In genomic region chr1:165726986-165727385, GRCm38 (mm10) we compare ENCODE assay signal across 12 mouse cellular contexts.
"Had no signal": no experiment of that assay in that cellular context is flagged by ENCODE, and none has a peak within 500 bp of the region (broad histone marks: within the 10 kb centered on the region; RNA-seq: fewer than 3 reads in every experiment).

No protein-coding gene starts in this region.

- H3K36me3 ChIP-seq: limb, embryonic 13.5 days; midbrain, embryonic 15.5 days; neural tube, embryonic 13.5 days had no signal

- ATAC-seq: midbrain, embryonic 15.5 days had no signal

- H3K27me3 ChIP-seq: limb, embryonic 13.5 days; midbrain, embryonic 15.5 days; neural tube, embryonic 13.5 days had no signal

- H3K9ac ChIP-seq: limb, embryonic 13.5 days; liver, embryonic 14.5 days; midbrain, embryonic 15.5 days; neural tube, embryonic 13.5 days had no signal

- H3K4me2 ChIP-seq: limb, embryonic 13.5 days; midbrain, embryonic 15.5 days; neural tube, embryonic 13.5 days had no signal

- H3K4me3 ChIP-seq: limb, embryonic 13.5 days; midbrain, embryonic 15.5 days; neural tube, embryonic 13.5 days had no signal

- H3K9me3 ChIP-seq: limb, embryonic 13.5 days; midbrain, embryonic 15.5 days; neural tube, embryonic 13.5 days had no signal

- H3K27ac ChIP-seq: limb, embryonic 13.5 days; liver, embryonic 14.5 days; midbrain, embryonic 15.5 days; neural tube, embryonic 13.5 days had no signal

- DNase-seq: kidney, postnatal 14 days; left cerebral cortex, postnatal 4 days; lung, adult 18-20 months; retina, postnatal 1 day; right cerebral cortex, postnatal 4 days; spleen, adult 18-20 months; thymus, adult 2 months; thymus, postnatal 25 days had no signal

- H3K4me1 ChIP-seq: midbrain, embryonic 15.5 days; neural tube, embryonic 13.5 days had no signal
